Mouse (Mus musculus) MN1 (cell line): ENCODE results near the gene Pear1.

Experiments
- DNase-seq: peaks from one replicate; pipeline ENCODE4 v3.0.0-alpha.2; 2016; ENCODE audit warnings: low spot score

Pear1 gene

GRCm38 (mm10) chr3:87809322-87809962 is 14.7 kb downstream of the Pear1 start:
- DNase-seq, result no peak

- no peak for DNase-seq
Measured at GRCm38 (mm10) chr3:87804038-87804677, 19.9 kb downstream of the Pear1 start.

- peak; percentile 79 for DNase-seq
Measured at GRCm38 (mm10) chr3:87801681-87802080, 22.4 kb downstream of the Pear1 start.

- peak; percentile 64 for DNase-seq
Measured at GRCm38 (mm10) chr3:87796736-87797334, 27.3 kb downstream of the Pear1 start, which contains the start of gene Insrr. Gene Insrr, plus strand, starts transcription at chr3:87796951.

GRCm38 (mm10) chr3:87795336-87796277 is 28.5 kb downstream of the Pear1 start:
- DNase-seq, result peak; percentile 93

GRCm38 (mm10) chr3:87794922-87795325 is 29.2 kb downstream of the Pear1 start, which contains the start of gene Ntrk1:
Gene Ntrk1, minus strand, starts transcription at chr3:87795162.
- DNase-seq, result peak; percentile 84

GRCm38 (mm10) chr3:87789768-87790167 is 34.3 kb downstream of the Pear1 start:
- DNase-seq, result no peak

- peak; percentile 61 for DNase-seq
Measured at GRCm38 (mm10) chr3:87789248-87789647, 34.9 kb downstream of the Pear1 start.

- DNase-seq, result peak; percentile 92
Measured at GRCm38 (mm10) chr3:87785626-87786214, 38.4 kb downstream of the Pear1 start.

- no peak for DNase-seq
Measured at GRCm38 (mm10) chr3:87785156-87785555, 39.0 kb downstream of the Pear1 start.

- DNase-seq, result no peak
Measured at GRCm38 (mm10) chr3:87783282-87784023, 40.7 kb downstream of the Pear1 start.

GRCm38 (mm10) chr3:87779086-87779485 is 45.0 kb downstream of the Pear1 start:
- no peak for DNase-seq

GRCm38 (mm10) chr3:87778283-87778682 is 45.8 kb downstream of the Pear1 start:
- DNase-seq, result peak; percentile 37

- no peak for DNase-seq
Measured at GRCm38 (mm10) chr3:87771088-87771487, 53.0 kb downstream of the Pear1 start.

- DNase-seq, result peak; percentile 87
Measured at GRCm38 (mm10) chr3:87770280-87770679, 53.8 kb downstream of the Pear1 start.

- DNase-seq, result no peak
Measured at GRCm38 (mm10) chr3:87769506-87769905, 54.6 kb downstream of the Pear1 start.

- DNase-seq, result peak; percentile 86
Measured at GRCm38 (mm10) chr3:87768844-87769243, 55.3 kb downstream of the Pear1 start.

- no peak for DNase-seq
Measured at GRCm38 (mm10) chr3:87768431-87768830, 55.7 kb downstream of the Pear1 start.

- DNase-seq, result no peak
Measured at GRCm38 (mm10) chr3:87767764-87768163, 56.3 kb downstream of the Pear1 start.

GRCm38 (mm10) chr3:87766284-87766667 is 57.8 kb downstream of the Pear1 start:
- no peak for DNase-seq
